Mouse (Mus musculus) frontal cortex, postnatal 25 days (tissue): ENCODE measurements at regions not wholly inside any gene's neighbourhood (a gene's known extent, or its start where the extent isn't known, plus 50 kb on each side); places are given as distances from the start of the nearest gene placed in this dataset.
"Not testable (repeated sequence)": the region's sequence is repeated elsewhere in the genome, so short reads cannot be mapped to it uniquely, and the experiment has no call there.

Experiments
- DNase-seq, 2 experiments: peaks; one replicate each; pipeline ENCODE4 v3.0.0; 2022; ENCODE audit warnings: low spot score in 2 of 2

DNA sequence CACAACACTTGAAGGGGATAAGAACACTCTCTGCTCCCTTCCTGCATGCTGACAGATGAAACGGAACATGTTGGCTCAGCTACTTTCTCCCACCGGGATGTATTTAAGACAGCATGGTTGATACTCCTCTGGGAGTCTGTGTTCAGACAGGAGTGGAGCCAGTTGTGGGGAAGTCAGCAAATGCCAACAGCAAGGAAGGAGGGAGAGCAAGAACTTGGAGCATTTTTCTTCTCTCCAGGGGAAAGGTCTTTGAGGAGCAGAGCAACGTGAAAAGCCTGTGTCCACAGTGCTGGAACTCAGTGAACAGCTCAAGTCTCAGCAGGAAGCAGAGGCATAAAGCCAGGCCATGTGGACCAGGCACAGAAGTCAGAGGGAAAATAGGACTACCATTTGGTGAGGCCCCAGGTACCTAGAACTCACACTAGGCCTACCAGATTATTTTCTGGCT lies 188.8 kb upstream of the Dmac1 start:
- DNase-seq, result no peak

DNA sequence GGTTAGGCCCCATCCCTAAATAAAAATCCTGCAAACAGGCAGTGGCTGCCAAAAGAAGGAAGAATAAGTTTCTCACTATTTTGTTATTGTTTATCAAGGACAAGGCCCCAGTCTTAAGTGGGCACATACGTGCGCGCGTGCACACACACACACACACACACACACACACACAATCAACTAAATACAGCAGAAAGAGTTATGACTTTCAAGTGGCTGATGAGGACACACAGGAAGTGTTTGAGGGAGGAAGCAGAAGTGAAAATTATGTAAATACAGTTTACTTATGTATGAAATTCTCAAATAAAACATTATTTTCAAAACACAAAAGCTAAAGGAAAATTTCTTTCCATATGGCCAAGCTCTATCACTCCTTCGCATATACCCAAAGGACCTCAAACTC lies 185.5 kb upstream of the Dmac1 start:
- no peak for DNase-seq

DNA sequence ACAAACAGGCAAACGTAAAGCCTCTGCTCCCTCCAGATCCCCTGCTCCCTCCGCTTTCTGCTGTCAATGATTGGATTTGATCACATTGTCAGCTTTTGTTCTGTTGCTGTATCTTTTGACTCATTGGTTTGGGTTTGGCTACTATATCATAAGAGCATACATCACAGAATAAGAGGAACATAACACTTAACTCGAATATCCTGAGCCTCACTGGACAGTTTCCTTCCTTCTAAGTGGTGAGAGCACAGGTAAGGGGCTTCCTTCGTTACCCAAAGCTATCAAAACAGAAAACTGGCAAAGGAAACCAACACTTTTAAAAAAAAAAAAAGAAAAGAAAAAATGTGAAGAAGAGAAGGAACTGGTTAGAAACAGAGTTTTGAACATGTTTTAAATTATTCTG lies 171.4 kb upstream of the Dmac1 start:
- DNase-seq, result no peak

DNA sequence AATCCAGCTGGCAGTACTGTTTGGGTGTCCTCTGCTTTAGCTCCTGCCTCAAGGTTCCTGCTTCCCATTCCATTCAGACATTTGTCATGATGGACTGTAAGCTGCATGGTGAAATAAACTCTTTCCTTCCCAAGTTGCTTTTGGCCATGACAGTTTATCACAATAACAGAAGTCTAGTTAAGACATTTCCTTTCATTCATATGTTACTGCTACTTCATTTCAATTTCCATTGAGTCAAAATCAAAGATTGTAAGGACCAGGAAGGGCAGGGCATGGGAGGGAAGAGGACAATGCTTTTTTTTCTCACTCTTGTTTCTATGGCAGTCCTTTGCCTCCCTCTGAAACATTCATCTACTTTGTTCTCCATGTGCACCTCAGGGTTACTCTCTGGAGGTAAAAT lies 145.2 kb upstream of the Dmac1 start:
- DNase-seq, result no peak

DNA sequence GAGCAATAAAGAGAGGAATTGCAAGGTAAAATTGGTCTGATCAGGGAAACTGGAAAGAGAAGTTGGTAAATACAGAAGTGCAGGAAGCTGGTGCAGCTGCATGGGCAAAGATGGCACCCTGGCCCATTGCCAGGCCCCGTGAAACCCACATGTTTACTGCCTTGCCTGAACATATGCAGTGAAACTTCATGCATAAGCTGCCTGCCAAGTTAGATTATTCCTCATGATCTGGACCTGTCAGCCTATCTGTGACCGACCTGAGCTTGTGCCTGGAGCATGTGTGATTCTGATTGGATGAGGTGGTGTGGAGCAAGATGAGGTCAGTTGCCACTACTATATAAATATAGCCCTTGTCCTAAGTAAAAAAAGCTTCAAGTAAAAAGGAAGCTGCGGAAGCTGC lies 122.6 kb upstream of the Dmac1 start:
- not testable (repeated sequence) for DNase-seq

DNA sequence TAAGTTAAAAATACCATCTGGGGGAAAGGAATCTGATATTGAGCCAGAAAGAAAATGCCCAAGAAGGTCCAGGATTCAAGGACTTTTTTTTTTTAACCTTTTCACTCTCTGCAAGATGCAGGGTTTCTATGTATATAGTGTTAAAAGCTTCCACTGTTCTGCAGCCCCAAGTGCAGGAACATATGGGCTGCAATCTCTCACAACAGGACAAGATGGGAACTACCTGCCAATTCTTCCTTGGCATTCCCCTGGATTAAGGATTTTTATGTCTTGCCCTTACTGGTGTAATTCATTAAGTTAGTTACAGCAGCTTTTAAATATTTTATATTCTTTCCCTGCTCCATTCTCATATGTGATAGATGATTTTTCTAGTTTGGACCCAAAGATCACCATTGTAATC lies 116.9 kb upstream of the Dmac1 start:
- DNase-seq, result no peak

DNA sequence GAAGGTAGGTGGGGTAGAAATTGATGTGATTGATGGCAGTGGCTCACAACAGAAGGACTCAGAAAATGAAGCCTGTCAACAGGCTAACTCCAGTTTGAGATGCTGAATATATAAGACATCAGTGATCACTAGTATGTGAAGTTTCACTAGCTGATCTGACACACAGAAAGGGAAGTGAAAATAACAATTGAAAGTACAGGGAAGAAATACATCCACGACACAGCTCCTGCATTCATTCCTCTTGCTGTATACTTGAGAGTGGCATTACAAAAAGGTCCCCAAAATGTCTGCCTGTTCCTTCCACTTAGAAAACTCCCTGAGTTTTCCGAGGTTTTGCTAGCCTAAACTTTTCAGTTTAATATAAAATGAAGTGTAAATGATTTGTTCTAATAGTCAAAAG lies 116.2 kb upstream of the Dmac1 start:
- no peak for DNase-seq

DNA sequence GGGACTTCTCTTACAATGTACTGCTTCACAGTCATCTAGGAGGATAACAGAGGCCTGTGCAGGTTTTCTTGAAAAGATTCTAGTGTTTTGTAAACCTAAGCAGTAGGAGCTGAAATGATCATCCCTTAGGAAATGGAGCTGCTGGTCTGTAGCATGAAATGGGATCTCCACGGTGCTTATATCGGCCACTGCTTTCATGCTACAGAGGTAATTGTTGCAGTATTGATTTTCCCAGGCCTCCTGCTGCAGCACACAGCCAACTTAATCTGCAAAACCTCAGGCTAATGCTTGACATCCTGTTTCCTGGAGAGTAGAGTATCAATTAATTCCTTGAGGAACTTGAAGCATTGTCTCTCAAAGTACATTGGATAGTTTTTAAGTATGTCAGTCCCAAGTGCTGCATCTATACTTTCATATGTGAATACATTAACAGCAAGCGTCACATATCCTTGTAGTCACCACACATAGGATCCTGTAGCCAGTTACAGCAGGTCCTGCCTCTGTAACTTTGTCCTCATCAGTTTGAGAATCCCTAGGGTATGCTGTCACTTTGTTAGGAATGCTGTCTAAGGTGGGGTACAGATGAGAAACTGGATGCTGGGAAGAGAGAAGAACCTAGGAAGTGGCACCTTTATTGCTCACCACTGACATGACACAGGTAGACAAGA lies 108.3 kb upstream of the Dmac1 start:
- DNase-seq, result no peak

DNA sequence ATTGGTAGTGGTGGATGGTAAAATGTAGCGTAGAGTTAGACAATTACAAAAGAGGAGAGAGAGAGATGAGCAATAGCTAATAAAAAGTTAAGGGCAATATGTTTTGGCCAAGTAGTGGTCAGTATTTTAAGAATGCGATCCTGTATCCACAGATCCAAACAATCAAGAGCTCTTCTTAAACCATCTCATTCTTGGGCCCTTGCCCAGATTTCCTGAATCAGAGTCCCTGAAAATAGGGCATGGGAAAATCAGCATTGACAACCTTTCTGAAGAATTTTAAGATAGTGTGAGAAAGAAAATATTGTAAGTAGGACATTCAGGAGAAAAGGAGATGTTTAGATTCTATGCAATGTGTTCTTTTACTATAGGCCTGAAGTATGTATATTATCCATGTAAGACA lies 81.4 kb upstream of the Dmac1 start:
- DNase-seq, result peak in 1 of 2 experiments; percentile 3

DNA sequence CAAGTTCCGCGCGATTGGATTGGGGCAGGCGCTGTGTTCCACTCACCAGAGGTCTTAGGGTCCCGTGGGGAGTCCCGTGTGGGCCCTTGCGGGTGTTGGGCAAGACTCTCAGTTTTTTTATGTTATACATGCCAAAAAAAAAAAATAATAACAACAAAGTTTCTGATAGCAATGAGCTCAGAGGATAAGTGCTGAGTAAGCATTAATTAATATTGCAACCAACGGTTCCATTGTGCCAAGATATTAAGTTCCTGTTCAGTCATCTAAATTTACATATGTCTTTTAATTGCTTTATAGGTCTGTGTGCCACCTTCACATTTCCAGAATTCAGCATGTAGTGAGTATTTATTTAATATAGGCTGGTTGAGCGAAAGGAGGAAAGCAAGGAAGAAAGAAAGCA lies 77.5 kb upstream of the Dmac1 start:
- no peak for DNase-seq

DNA sequence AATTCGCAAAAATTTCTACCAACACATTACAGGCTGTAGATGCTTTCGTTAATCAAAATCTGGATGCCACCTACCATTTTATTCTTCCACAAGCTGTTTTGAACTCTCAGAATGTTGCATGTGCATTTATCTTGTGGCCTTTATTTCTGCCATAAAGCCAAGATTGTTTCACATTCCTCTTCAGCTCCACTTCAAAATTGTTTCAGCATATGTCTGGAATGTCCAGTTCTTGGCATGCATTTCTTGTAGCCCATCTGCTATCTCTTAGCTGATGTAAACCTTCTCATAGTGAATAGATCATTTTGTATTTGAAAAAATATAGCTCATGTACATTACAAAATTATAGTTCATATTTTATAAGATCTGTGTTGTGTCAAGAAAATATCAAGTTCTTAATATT lies 56.4 kb upstream of the Dmac1 start:
- no peak for DNase-seq

DNA sequence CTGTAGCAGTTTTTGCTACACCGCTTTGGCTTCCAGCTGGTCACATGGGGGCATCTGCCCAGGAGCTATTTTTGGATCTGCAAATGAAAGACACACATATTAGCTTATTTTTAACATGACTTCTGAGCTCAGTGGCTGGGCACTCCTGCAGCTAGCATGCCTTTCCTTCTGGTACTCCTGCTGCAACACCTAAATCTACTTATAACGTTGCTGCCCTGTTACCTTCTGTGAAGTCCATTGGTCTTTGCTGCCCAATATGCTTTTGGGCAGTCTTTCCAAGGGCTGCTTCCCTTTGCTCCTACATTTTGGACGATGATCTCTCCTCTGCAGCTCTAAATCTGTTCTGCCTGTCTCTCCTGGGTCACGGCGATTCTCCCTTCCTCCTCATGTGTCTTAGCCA lies 54.7 kb upstream of the Dmac1 start:
- no peak for DNase-seq

DNA sequence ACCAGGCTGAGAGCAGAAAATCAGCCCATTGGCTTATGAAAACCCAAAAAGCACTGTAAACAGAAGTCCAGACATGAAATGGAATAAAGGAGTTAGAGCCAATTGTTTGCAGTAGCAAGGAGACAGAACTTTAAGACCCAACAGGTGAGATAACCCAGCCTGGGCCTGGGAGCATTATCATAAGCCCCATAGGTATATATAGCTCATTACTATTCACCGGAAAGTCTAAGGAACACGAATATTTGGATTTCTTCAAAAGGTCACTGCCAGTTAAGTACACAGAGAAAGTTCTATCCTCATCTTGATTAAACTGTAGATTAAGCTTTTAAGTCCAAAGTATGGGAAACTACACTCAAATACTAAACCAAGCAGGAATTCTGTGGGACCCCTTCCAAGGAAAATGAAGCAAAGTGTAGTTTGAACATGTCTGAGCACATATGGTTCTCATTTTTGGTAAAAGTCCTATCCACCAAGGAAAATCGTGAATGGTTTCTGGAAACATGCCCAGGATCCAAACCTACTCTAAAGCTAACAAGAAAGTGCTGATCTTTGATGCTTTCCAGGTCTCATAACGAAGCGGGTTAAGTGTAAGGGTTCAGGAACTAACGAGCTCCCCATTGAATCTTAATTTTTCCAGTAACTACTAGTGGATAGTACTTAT lies 51.5 kb upstream of the Dmac1 start:
- no peak for DNase-seq
